Mouse (Mus musculus) spleen, adult 12 weeks (tissue): ENCODE measurements at regions not wholly inside any gene's neighbourhood (a gene's known extent, or its start where the extent isn't known, plus 50 kb on each side); places are given as distances from the start of the nearest gene placed in this dataset.

ENCODE experiments used
- DNase-seq: peaks from one replicate; pipeline ENCODE4 v3.0.0; 2022; ENCODE audit warnings: low spot score

DNA sequence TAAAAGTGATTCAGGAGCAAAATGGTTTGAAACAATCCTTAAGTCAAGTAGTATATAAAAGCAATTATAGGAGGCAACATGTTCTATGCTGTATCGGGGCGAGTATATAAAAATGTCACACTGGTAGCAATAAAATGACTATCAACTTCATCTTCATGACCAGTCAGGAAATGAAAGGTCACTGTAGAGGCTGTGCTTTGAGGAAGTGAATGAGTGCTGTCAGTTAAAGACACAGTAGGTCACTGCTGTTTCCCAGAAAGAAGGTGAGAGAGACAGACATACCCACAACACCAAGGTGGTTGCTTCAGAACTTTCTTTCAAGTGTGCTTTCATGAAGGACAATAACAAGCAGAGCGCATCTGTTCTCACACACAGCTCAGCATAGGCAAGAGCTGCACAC, 292.4 kb downstream of the Cd47 start:
- no peak for DNase-seq

DNA sequence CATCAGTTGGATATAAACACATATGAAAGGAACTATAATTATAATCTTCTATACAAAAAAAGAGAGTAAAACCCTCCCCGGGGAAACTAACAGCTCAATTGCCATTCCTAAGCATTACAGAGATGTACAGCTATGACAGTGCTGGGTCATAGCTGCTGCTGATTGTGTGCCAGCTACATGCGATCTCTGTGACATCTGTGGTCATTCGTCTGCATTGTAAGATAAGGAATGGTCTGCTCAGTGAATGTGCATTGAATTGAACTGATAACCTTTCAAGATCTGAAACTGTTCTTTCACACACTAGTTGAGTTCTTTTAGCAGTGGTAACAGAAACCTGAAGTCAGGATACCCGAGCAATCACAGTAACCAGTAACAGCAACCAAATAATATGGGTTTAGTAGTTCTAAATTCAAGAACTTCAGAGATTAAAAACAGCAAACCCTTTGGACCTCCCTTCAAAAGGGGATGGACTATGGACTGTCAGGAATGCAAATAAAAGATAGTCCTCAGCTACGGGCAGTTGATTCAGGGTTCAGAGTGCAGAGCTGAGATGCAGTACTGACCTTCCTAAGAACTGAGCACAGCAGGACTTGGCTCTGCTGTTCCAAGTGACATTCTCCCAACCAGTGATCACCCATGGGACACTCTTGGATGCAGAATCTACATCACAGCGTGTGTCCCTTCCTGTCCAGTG, 295.7 kb downstream of the Cd47 start:
- DNase-seq, result no peak

DNA sequence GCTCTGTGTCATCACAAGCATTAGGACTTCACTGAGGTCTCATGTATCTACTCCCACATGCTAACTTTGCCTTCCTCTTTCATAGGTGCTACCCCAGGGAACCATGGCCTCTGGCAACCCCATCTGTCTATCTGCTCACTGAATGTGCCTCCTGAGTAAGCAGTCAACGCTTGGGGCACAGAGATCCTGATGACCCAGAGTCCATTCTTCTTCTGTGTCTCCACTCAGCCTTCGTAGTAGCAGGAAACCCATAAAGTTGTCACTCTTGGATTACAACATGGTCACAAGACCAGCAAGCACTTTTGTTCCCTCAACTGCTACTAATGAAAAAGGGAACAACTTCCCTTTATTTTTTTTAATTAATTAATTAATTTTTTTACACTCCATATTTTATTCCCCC, 296.2 kb downstream of the Cd47 start:
- DNase-seq, result no peak

DNA sequence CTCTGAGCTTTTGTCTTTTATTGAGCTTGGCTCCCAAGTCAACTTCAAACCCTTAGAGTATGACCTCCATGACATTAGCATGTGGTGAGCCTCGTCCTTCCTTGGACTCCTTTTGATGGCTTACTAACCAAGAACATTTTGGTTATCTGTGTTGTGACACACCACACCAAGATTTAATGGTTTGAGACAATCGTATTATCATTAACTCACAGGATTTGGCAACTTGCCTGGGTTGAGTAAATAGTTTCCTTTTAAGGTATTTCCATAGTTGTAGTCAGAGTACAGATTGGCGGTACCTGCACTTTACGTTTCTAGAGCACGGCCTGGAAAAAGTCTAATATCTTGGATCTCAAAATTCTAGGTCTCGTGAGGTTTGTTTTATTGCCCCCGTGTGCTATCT, 303.0 kb downstream of the Cd47 start:
- DNase-seq, result no peak

DNA sequence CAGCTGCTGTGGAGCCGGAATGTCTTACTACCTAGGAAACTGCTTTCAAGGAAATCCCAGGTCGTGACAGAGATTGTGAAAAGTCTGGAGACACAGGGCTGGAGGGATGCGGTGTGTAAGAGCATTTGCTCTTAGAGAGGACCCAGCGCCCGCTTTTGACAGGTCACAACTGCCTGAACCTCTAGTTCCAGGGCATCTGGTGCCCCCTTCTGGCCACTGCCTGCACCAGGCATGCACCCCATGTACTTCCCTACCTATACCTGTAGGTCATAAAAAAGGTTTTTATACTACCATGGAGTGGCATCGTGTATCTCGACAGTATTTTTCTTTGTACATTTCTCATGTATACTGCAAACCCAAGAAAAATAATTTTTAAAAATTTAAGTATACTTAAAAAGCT, 314.0 kb downstream of the Bbx start:
- no peak for DNase-seq

GRCm38 (mm10) chr16:50122460-50122859, 309.7 kb downstream of the Bbx start:
- DNase-seq, result no peak

DNA sequence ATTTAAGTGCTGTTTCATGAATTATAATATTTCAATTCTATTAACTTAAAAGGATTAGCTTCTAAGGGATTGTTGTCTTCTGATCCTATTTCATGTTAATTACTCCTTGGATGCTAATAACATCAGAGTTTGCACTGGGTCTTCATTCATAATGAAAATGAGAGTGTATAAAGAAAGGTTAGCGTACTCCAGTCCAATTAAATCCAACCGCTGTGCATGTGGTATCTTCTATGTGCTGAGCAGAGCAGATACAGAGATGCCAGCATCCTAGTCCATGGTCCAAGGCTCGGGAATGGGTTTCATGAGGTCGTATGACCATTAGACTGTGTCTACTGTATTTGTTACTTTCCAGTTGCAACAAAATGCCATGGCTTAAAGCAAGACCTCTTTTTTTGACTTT, 307.5 kb downstream of the Bbx start:
- no peak for DNase-seq

- DNase-seq, result no peak
Observed at GRCm38 (mm10) chr16:50125564-50125963, 306.6 kb downstream of the Bbx start.

GRCm38 (mm10) chr16:50131406-50131805, 300.8 kb downstream of the Bbx start:
- no peak for DNase-seq
